Mouse (Mus musculus) liver, embryonic 14.5 days (tissue): ENCODE results near the gene Gm42674. TPM values are rescaled to one million over a fixed set of nuclear protein-coding genes. Genes with fewer than 3 reads are reported as not detected.

Experiments used
- ATAC-seq: fragments of 200-750 bp; cut with Nextera tagmentation; 2 replicates; pipeline ENCODE4 v1.8.0; 2017; ENCODE audit warnings: moderate number of reproducible peaks, mild to moderate bottlenecking, moderate library complexity; ENCODE audit not compliant: insufficient read depth
- DNase-seq, 3 experiments: peaks; one replicate each; pipeline ENCODE4 v3.0.0-alpha.2; 2012 to 2013; ENCODE audit warnings: low read depth in 3 of 3, low spot score in 3 of 3
- H3K27ac ChIP-seq: fragments of 300-500 bp; sonication (generic); 2 replicates; pipeline ENCODE4 v1.5.1; 2014; ENCODE audit warnings: moderate library complexity, mild to moderate bottlenecking, control low read depth, inconsistent platforms
- H3K27me3 ChIP-seq: fragments of 300-500 bp; sonication (generic); 2 replicates; pipeline ENCODE4 v1.6.1; 2014; ENCODE audit warnings: mild to moderate bottlenecking, low read length, moderate library complexity; ENCODE audit not compliant: control insufficient read depth, insufficient read depth
- H3K36me3 ChIP-seq: fragments of 300-500 bp; sonication (generic); replicated peaks from 2 replicates; pipeline ENCODE4 v1.6.1; 2014; ENCODE audit warnings: low read depth; ENCODE audit not compliant: control insufficient read depth, insufficient read depth
- H3K4me1 ChIP-seq, 2 experiments: fragments of 200-500 bp in 1 of 2; fragments of 300-500 bp in 1 of 2; sonication (generic) in 1 of 2; replicated peaks; 2 replicates each; pipeline ENCODE4 v1.6.1; 2012 to 2014; ENCODE audit warnings: antibody characterized with exemption in 1 of 2, inconsistent platforms in 1 of 2, low read length in 1 of 2; ENCODE audit not compliant: control insufficient read depth in 2 of 2, insufficient read depth in 2 of 2
- H3K4me2 ChIP-seq: fragments of 300-500 bp; sonication (generic); 2 replicates; pipeline ENCODE4 v1.6.1; 2014; ENCODE audit warnings: low read depth, mild to moderate bottlenecking, control low read depth, moderate library complexity
- H3K4me3 ChIP-seq, 2 experiments: fragments of 200-500 bp in 1 of 2; fragments of 300-500 bp in 1 of 2; sonication (generic) in 1 of 2; 2 replicates each; pipeline ENCODE4 v1.5.1; 2012 to 2014; ENCODE audit warnings: low read depth in 2 of 2, low read length in 2 of 2, mild to moderate bottlenecking in 2 of 2, control low read depth in 1 of 2, inconsistent platforms in 1 of 2, moderate library complexity in 1 of 2; ENCODE audit not compliant: insufficient read depth in 1 of 2
- H3K9ac ChIP-seq: fragments of 300-500 bp; sonication (generic); replicated peaks from 2 replicates; pipeline ENCODE4 v1.6.1; 2014; ENCODE audit warnings: mild to moderate bottlenecking, control low read depth, moderate library complexity
- H3K9me3 ChIP-seq: fragments of 300-500 bp; sonication (generic); 2 replicates; pipeline ENCODE4 v1.6.1; 2016; ENCODE audit warnings: low read length, mixed read lengths; ENCODE audit not compliant: control insufficient read depth
- CTCF ChIP-seq: IDR thresholded peaks from 2 replicates; pipeline ENCODE4 v1.5.1; 2016; ENCODE audit warnings: antibody characterized with exemption, low read depth, control low read depth
- EP300 ChIP-seq: IDR thresholded peaks from 2 replicates; pipeline ENCODE4 v1.6.1; 2016; ENCODE audit warnings: antibody characterized with exemption, low read depth
- WGBS: fragments of 180-500 bp; shearing (Covaris S2); extraction: QIAGEN DNeasy Blood & Tissue Kit; methylation state at CpG from one replicate; pipeline ENCODE4 v1.1.7; 2014; ENCODE audit not compliant: insufficient replicate concordance; 5-methylcytosine and 5-hydroxymethylcytosine counted together
- polyA plus RNA-seq, 2 experiments: library from polyadenylated mRNA; depleted of rRNA in 1 of 2; stranded (reverse) in 1 of 2; unstranded in 1 of 2; fragments of >200 nt; fragmentation: Nextera tagmentation in 1 of 2; extraction: Ambion mirVana in 1 of 2; gene quantifications; 2 replicates each; pipeline versions ENCODE4 v1.2.1 to v1.2.3; 2012 to 2014

Gm42674 gene
- polyA plus RNA-seq, 2 experiments: not detected

- Histone ChIP-seq H3K27ac (no peak overlapping the region), H3K27me3 (no peaks in the 10 kb centered on the region), H3K9ac (no peak overlapping the region), H3K4me2 (no peak overlapping the region), H3K9me3 (no peaks in the 10 kb centered on the region), H3K4me3 (no peak overlapping the region), H3K4me1 (no peaks in the 10 kb centered on the region), H3K36me3 (no peaks in the 10 kb centered on the region)
- DNase-seq (no peak), ATAC-seq (no peak)
- WGBS: 69% methylated on average over 6 of the region's 6 CpGs
- TF ChIP-seq EP300 (no peak), CTCF (no peak)
These were observed 4.9 kb upstream of the Gm42674 start for GRCm38 (mm10) chr3:90596810-90597209.

- H3K4me3 ChIP-seq: no peak overlapping the region
- H3K9ac ChIP-seq: no peak overlapping the region
- H3K27ac ChIP-seq: no peak overlapping the region
- H3K36me3 ChIP-seq: no peaks in the 10 kb centered on the region
- no peak for ATAC-seq
- TF ChIP-seq CTCF (no peak), EP300 (no peak)
- no peaks in the 10 kb centered on the region for H3K9me3 ChIP-seq
- WGBS: 50% methylated on average over 6 of the region's 6 CpGs
- H3K4me1 ChIP-seq: no peaks in the 10 kb centered on the region
- no peak for DNase-seq
- no peaks in the 10 kb centered on the region for H3K27me3 ChIP-seq
- no peak overlapping the region for H3K4me2 ChIP-seq
These were observed 4.0 kb upstream of the Gm42674 start for GRCm38 (mm10) chr3:90597736-90598135.

- H3K9me3 ChIP-seq: no peaks in the 10 kb centered on the region
- H3K4me1 ChIP-seq: no peaks in the 10 kb centered on the region
- DNase-seq (no peak), ATAC-seq (no peak)
- H3K27ac ChIP-seq: no peak overlapping the region
- no peak for TF ChIP-seq EP300
- TF ChIP-seq CTCF: no peak
- no peaks in the 10 kb centered on the region for H3K27me3 ChIP-seq
- H3K9ac ChIP-seq: no peak overlapping the region
- no peaks in the 10 kb centered on the region for H3K36me3 ChIP-seq
- 49% methylated on average over 4 of the region's 4 CpGs for WGBS
- no peak overlapping the region for H3K4me3 ChIP-seq
- H3K4me2 ChIP-seq: no peak overlapping the region
These were observed 3.5 kb upstream of the Gm42674 start for GRCm38 (mm10) chr3:90598212-90598611.

- no peak overlapping the region for H3K4me2 ChIP-seq
- no peaks in the 10 kb centered on the region for H3K4me1 ChIP-seq
- DNase-seq: no peak
- no peaks in the 10 kb centered on the region for H3K27me3 ChIP-seq
- H3K9ac ChIP-seq: no peak overlapping the region
- WGBS: 50% methylated on average over 3 of the region's 3 CpGs
- ATAC-seq: no peak
- no peak overlapping the region for H3K4me3 ChIP-seq
- no peaks in the 10 kb centered on the region for H3K36me3 ChIP-seq
- H3K27ac ChIP-seq: no peak overlapping the region
- no peaks in the 10 kb centered on the region for H3K9me3 ChIP-seq
- TF ChIP-seq EP300 (no peak), CTCF (no peak)
These were observed 2.3 kb upstream of the Gm42674 start for GRCm38 (mm10) chr3:90599401-90599800.

GRCm38 (mm10) chr3:90600036-90600435, 1.7 kb upstream of the Gm42674 start:
- H3K36me3 ChIP-seq: no peaks in the 10 kb centered on the region
- H3K9ac ChIP-seq: no peak overlapping the region
- TF ChIP-seq EP300 (no peak), CTCF (no peak)
- peaks cover 0 to 3% of the 10 kb centered on the region in 2 experiments; a peak in 1 of 4 replicates for H3K4me1 ChIP-seq
- H3K4me2 ChIP-seq: no peak overlapping the region
- no peaks in the 10 kb centered on the region for H3K27me3 ChIP-seq
- 68% methylated on average over 6 of the region's 6 CpGs for WGBS
- no peak overlapping the region for H3K4me3 ChIP-seq
- H3K9me3 ChIP-seq: no peaks in the 10 kb centered on the region
- ATAC-seq: no peak
- H3K27ac ChIP-seq: no peak overlapping the region
- no peak for DNase-seq
